Comparison of ENCODE assay signal across 8 mouse cellular contexts in the genomic region with DNA sequence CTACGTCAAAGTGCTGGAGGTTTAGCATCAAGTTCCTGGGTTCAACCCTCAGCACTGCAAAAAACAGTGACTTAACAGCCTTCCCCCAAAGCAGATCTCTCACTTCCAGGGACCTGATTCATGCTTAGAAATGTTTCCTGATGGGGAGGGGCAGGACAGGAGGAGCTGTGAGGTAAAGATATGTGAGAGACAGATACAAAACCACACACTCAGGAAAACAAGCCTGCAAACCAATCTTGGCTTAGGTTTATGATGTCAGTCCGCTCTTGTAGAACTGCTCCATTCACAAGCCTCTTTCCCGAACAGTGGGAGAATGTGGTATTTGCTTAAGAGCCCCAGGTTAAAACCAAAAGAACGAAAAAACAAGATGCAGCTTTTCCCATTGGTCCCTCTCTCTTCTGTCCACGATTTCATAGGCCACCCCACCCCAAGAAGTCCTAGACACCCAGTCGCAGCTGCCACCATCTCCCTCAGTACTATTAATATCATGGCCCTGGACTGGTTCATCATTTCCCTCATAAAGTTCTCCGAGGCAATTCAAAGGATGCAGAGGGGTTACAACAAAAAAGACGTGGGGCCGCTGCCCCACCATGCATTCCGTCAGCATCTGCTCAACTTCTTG. TPM values are rescaled to one million over a fixed set of nuclear protein-coding genes. Genes with fewer than 3 reads are reported as not detected.
DNase-seq lines count a peak whose midpoint lies in the region; ATAC-seq and TF ChIP-seq lines count a peak whose summit lies in the region.

No protein-coding gene starts in this region.

- DNase-seq in heart, adult 8-10 months (ENCODE audit: low spot score), result no peak
- no peak for DNase-seq in layer of hippocampus, adult 11-12 months (ENCODE audit: low spot score)
- no peak for DNase-seq in testis, postnatal 14 days (ENCODE audit: low spot score)

- H3K4me1 ChIP-seq in heart, embryonic 12.5 days (replicated peaks), result peaks cover 36% of the 10 kb centered on the region
- no peaks in the 10 kb centered on the region for H3K4me1 ChIP-seq in ES-Bruce4 (ENCODE audit: control insufficient read depth, insufficient read depth, low read length)
- H3K4me1 ChIP-seq in forebrain, embryonic 12.5 days, result peaks cover 46% of the 10 kb centered on the region
- peaks cover 62% of the 10 kb centered on the region for H3K4me1 ChIP-seq in liver, embryonic 15.5 days (replicated peaks)

- H3K36me3 ChIP-seq in heart, embryonic 12.5 days, result no peaks in the 10 kb centered on the region
- H3K36me3 ChIP-seq in ES-Bruce4 (ENCODE audit: control insufficient read depth, insufficient read depth, low read length, poor library complexity, severe bottlenecking), result no peaks in the 10 kb centered on the region
- H3K36me3 ChIP-seq in forebrain, embryonic 12.5 days (replicated peaks), result no peaks in the 10 kb centered on the region
- peaks cover 11% of the 10 kb centered on the region for H3K36me3 ChIP-seq in liver, embryonic 15.5 days (replicated peaks)

- WGBS in heart, embryonic 12.5 days, result 22% methylated on average over 10 of the region's 10 CpGs
- 20% methylated on average over 10 of the region's 10 CpGs for WGBS in forebrain, embryonic 12.5 days
- 8% methylated on average over 10 of the region's 10 CpGs for WGBS in liver, embryonic 15.5 days (ENCODE audit: insufficient replicate concordance)

- H3K9ac ChIP-seq in heart, embryonic 12.5 days, result peak overlapping the region; percentile 85
- H3K9ac ChIP-seq in ES-Bruce4 (ENCODE audit: low read depth, poor library complexity, severe bottlenecking), result peak overlapping the region; percentile 91
- peak overlapping the region; percentile 93 for H3K9ac ChIP-seq in forebrain, embryonic 12.5 days
- H3K9ac ChIP-seq in liver, embryonic 15.5 days, result peak overlapping the region; percentile 99

- ATAC-seq in heart, embryonic 12.5 days (ENCODE audit: insufficient number of reproducible peaks, low FRiP score), result peak; percentile 60
- ATAC-seq in forebrain, embryonic 12.5 days (ENCODE audit: low FRiP score), result 0 out of 2 replicates have a peak, but pooled peaks have one; percentile 28
- ATAC-seq in liver, embryonic 15.5 days (ENCODE audit: insufficient read depth), result peak; percentile 66
- ATAC-seq in inflammation-experienced regulatory T-cells, adult 6 months, result no peak

- TF ChIP-seq CTCF in ES-Bruce4 (IDR thresholded peaks at IDR 0.05; ENCODE audit: low read depth, low read length), result no peak

- peak overlapping the region; percentile 83 for H3K4me3 ChIP-seq in heart, embryonic 12.5 days
- H3K4me3 ChIP-seq in ES-Bruce4 (ENCODE audit: low read depth, low read length), result peak overlapping the region; percentile 99
- peak overlapping the region; percentile 95 for H3K4me3 ChIP-seq in forebrain, embryonic 12.5 days (replicated peaks)
- peak overlapping the region; percentile 90 for H3K4me3 ChIP-seq in liver, embryonic 15.5 days (replicated peaks)

- no peak for TF ChIP-seq EP300 in ES-Bruce4 (IDR thresholded peaks at IDR 0.05; ENCODE audit: insufficient read depth, low read depth, low read length)

- no peaks in the 10 kb centered on the region for H3K9me3 ChIP-seq in heart, embryonic 12.5 days (replicated peaks)
- no peaks in the 10 kb centered on the region for H3K9me3 ChIP-seq in ES-Bruce4 (replicated peaks; ENCODE audit: control insufficient read depth, insufficient read depth, low read length, poor library complexity, severe bottlenecking)
- H3K9me3 ChIP-seq in forebrain, embryonic 12.5 days, result no peaks in the 10 kb centered on the region
- H3K9me3 ChIP-seq in liver, embryonic 15.5 days (replicated peaks), result no peaks in the 10 kb centered on the region

- no peak for TF ChIP-seq POLR2A in ES-Bruce4 (IDR thresholded peaks at IDR 0.05; ENCODE audit: insufficient read depth, low read length)

- H3K27ac ChIP-seq in heart, embryonic 12.5 days (ENCODE audit: poor library complexity, severe bottlenecking), result peak overlapping the region; percentile 81
- no peak overlapping the region for H3K27ac ChIP-seq in ES-Bruce4 (ENCODE audit: insufficient read depth, low read length)
- H3K27ac ChIP-seq in forebrain, embryonic 12.5 days, result peak overlapping the region; percentile 91
- H3K27ac ChIP-seq in liver, embryonic 15.5 days (replicated peaks), result peak overlapping the region; percentile 97

- peak overlapping the region; percentile 81 for H3K4me2 ChIP-seq in heart, embryonic 12.5 days
- peak overlapping the region; percentile 82 for H3K4me2 ChIP-seq in forebrain, embryonic 12.5 days
- peak overlapping the region; percentile 89 for H3K4me2 ChIP-seq in liver, embryonic 15.5 days

- no peaks in the 10 kb centered on the region for H3K27me3 ChIP-seq in heart, embryonic 12.5 days (replicated peaks)
- H3K27me3 ChIP-seq in ES-Bruce4 (ENCODE audit: control insufficient read depth, insufficient read depth, low read length, poor library complexity, severe bottlenecking), result no peaks in the 10 kb centered on the region
- no peaks in the 10 kb centered on the region for H3K27me3 ChIP-seq in forebrain, embryonic 12.5 days
- H3K27me3 ChIP-seq in liver, embryonic 15.5 days, result peaks cover 4% of the 10 kb centered on the region; the same call in 1 of the 2 replicates

RNA-seq across cellular contexts. Expression of a gene that starts 1.1 kb away (rescaled TPM):
- 18.1 and 19.9 TPM in 2 replicates for polyA plus RNA-seq in heart, embryonic 12.5 days (2016; fragmentation: Nextera tagmentation; extraction: Ambion mirVana)
- total RNA-seq in heart, adult 8-10 months (2022), result 10 to 100 TPM; 27.4 to 33.1 (median 29.8) TPM
- polyA plus RNA-seq in ES-Bruce4 (2011; ENCODE audit: insufficient read depth, insufficient read length, low read depth, missing spikeins), result 36.1 and 43.6 TPM in 2 replicates
- polyA plus RNA-seq in forebrain, embryonic 12.5 days (2016; fragmentation: Nextera tagmentation; extraction: Ambion mirVana), result 12.5 and 17.3 TPM in 2 replicates
- 38.1 and 51.7 TPM in 2 replicates for polyA plus RNA-seq in liver, embryonic 15.5 days (2015; fragmentation: Nextera tagmentation; extraction: Ambion mirVana)
- polyA plus RNA-seq in inflammation-experienced regulatory T-cells, adult 6 months (2017; shearing (Covaris generic)), result 1 to 10 TPM; 1.5 to 2.2 (median 2.0) TPM

RNA-seq across cellular contexts. Expression of a gene that starts 6.1 kb away (rescaled TPM):
- not detected in 2 replicates for polyA plus RNA-seq in heart, embryonic 12.5 days (2016; fragmentation: Nextera tagmentation; extraction: Ambion mirVana)
- not detected for total RNA-seq in heart, adult 8-10 months (2022)
- not detected in 2 replicates for polyA plus RNA-seq in ES-Bruce4 (2011; ENCODE audit: insufficient read depth, insufficient read length, low read depth, missing spikeins)
- polyA plus RNA-seq in forebrain, embryonic 12.5 days (2016; fragmentation: Nextera tagmentation; extraction: Ambion mirVana), result 0.24 TPM in 1 of 2 replicates, not detected in the other
- not detected in 2 replicates for polyA plus RNA-seq in liver, embryonic 15.5 days (2015; fragmentation: Nextera tagmentation; extraction: Ambion mirVana)
- not detected for polyA plus RNA-seq in inflammation-experienced regulatory T-cells, adult 6 months (2017; shearing (Covaris generic))

RNA-seq across cellular contexts. Expression of a gene that starts 46.7 kb away (rescaled TPM):
- 7.5 and 8.1 TPM in 2 replicates for polyA plus RNA-seq in heart, embryonic 12.5 days (2016; fragmentation: Nextera tagmentation; extraction: Ambion mirVana)
- 10 to 100 TPM in 3 of 4 experiments, 1 to 10 TPM in 1; 8.7 to 12.6 (median 10.6) TPM for total RNA-seq in heart, adult 8-10 months (2022)
- 36.5 and 39.1 TPM in 2 replicates for polyA plus RNA-seq in ES-Bruce4 (2011; ENCODE audit: insufficient read depth, insufficient read length, low read depth, missing spikeins)
- 1.4 and 1.9 TPM in 2 replicates for polyA plus RNA-seq in forebrain, embryonic 12.5 days (2016; fragmentation: Nextera tagmentation; extraction: Ambion mirVana)
- polyA plus RNA-seq in liver, embryonic 15.5 days (2015; fragmentation: Nextera tagmentation; extraction: Ambion mirVana), result 7.2 and 7.5 TPM in 2 replicates
- 1 to 10 TPM; 3.4 to 9.3 (median 3.9) TPM for polyA plus RNA-seq in inflammation-experienced regulatory T-cells, adult 6 months (2017; shearing (Covaris generic))

RNA-seq across cellular contexts. Expression of a gene that starts 49.4 kb away (rescaled TPM):
- 1.6 and 2.1 TPM in 2 replicates for polyA plus RNA-seq in heart, embryonic 12.5 days (2016; fragmentation: Nextera tagmentation; extraction: Ambion mirVana)
- 1 to 10 TPM in 1 of 4 experiments, under 1 TPM in 3; 0.57 to 1.3 (median 0.98) TPM for total RNA-seq in heart, adult 8-10 months (2022)
- polyA plus RNA-seq in ES-Bruce4 (2011; ENCODE audit: insufficient read depth, insufficient read length, low read depth, missing spikeins), result 0.64 and 0.88 TPM in 2 replicates
- 2.0 and 3.3 TPM in 2 replicates for polyA plus RNA-seq in forebrain, embryonic 12.5 days (2016; fragmentation: Nextera tagmentation; extraction: Ambion mirVana)
- 28.8 and 32.7 TPM in 2 replicates for polyA plus RNA-seq in liver, embryonic 15.5 days (2015; fragmentation: Nextera tagmentation; extraction: Ambion mirVana)
- polyA plus RNA-seq in inflammation-experienced regulatory T-cells, adult 6 months (2017; shearing (Covaris generic)), result not detected
